In genomic region chr17:48582486-48582990, GRCm38 (mm10) we compare ENCODE assay signal across 9 mouse cellular contexts.
A peak's percentile ranks its signal among the peaks of the same experiment; 100 is the strongest.
DNase-seq lines count a peak whose midpoint lies in the region; ATAC-seq lines count a peak whose summit lies in the region.
"Had no signal": no experiment of that assay in that cellular context is flagged by ENCODE, and none has a peak within 500 bp of the region (broad histone marks: within the 10 kb centered on the region; RNA-seq: fewer than 3 reads in every experiment).

No protein-coding gene starts in this region.

- no peaks in the 10 kb centered on the region for H3K27me3 ChIP-seq in heart, embryonic 12.5 days (replicated peaks)
- H3K27me3 ChIP-seq in hindbrain, embryonic 12.5 days, result no peaks in the 10 kb centered on the region
- no peaks in the 10 kb centered on the region for H3K27me3 ChIP-seq in midbrain, embryonic 14.5 days (ENCODE audit: control insufficient read depth, insufficient read depth, low read length)

- H3K4me3 ChIP-seq in heart, embryonic 12.5 days, result no peak overlapping the region
- H3K4me3 ChIP-seq in hindbrain, embryonic 12.5 days, result peak overlapping the region; percentile 9; the same call in 1 of the 2 replicates
- no peak overlapping the region for H3K4me3 ChIP-seq in midbrain, embryonic 14.5 days (replicated peaks; ENCODE audit: low read depth, low read length)

- 47% methylated on average over 14 of the region's 14 CpGs for WGBS in heart, embryonic 12.5 days
- WGBS in hindbrain, embryonic 12.5 days, result 41% methylated on average over 14 of the region's 14 CpGs
- WGBS in midbrain, embryonic 14.5 days, result 44% methylated on average over 14 of the region's 14 CpGs

- DNase-seq in heart, postnatal 36 days, result no peak
- DNase-seq in brain, adult 2 months (ENCODE audit: low read depth, low spot score), result peak; percentile 21
- DNase-seq in midbrain, embryonic 14.5 days, result peak; percentile 66
- DNase-seq in right cerebral cortex, adult 2 months (ENCODE audit: low spot score in 2 of 2), result no peak
- DNase-seq in cerebellum, adult 11 months, result no peak
- no peak for DNase-seq in thymus, postnatal 25 days
- DNase-seq: B cell, adult 2 months had no signal

- H3K9me3 ChIP-seq in heart, embryonic 12.5 days (replicated peaks), result peaks cover 6% of the 10 kb centered on the region; the same call in 1 of the 2 replicates
- no peaks in the 10 kb centered on the region for H3K9me3 ChIP-seq in hindbrain, embryonic 12.5 days (replicated peaks)
- no peaks in the 10 kb centered on the region for H3K9me3 ChIP-seq in midbrain, embryonic 14.5 days (ENCODE audit: control insufficient read depth, low read length)

- no peaks in the 10 kb centered on the region for H3K36me3 ChIP-seq in heart, embryonic 12.5 days
- H3K36me3 ChIP-seq in hindbrain, embryonic 12.5 days, result no peaks in the 10 kb centered on the region
- no peaks in the 10 kb centered on the region for H3K36me3 ChIP-seq in midbrain, embryonic 14.5 days (ENCODE audit: control insufficient read depth, insufficient read depth, low read length)

- H3K4me2 ChIP-seq in heart, embryonic 12.5 days, result peak overlapping the region; percentile 30; the same call in 1 of the 2 replicates
- H3K4me2 ChIP-seq in hindbrain, embryonic 12.5 days (replicated peaks), result peak overlapping the region; percentile 30
- H3K4me2 ChIP-seq in midbrain, embryonic 14.5 days (ENCODE audit: low read length), result peak overlapping the region; percentile 27

- peaks cover 19% of the 10 kb centered on the region for H3K4me1 ChIP-seq in heart, embryonic 12.5 days (replicated peaks)
- H3K4me1 ChIP-seq in hindbrain, embryonic 12.5 days, result no peaks in the 10 kb centered on the region
- no peaks in the 10 kb centered on the region for H3K4me1 ChIP-seq in midbrain, embryonic 14.5 days (ENCODE audit: control insufficient read depth, insufficient read depth, low read length)

- intact Hi-C loops in heart, postnatal 36 days (cut with DNase I), result no loop called here

- H3K27ac ChIP-seq in heart, embryonic 12.5 days (ENCODE audit: poor library complexity, severe bottlenecking), result no peak overlapping the region
- H3K27ac ChIP-seq in hindbrain, embryonic 12.5 days, result no peak overlapping the region
- H3K27ac ChIP-seq in midbrain, embryonic 14.5 days (replicated peaks; ENCODE audit: low read depth, low read length), result no peak overlapping the region

- ATAC-seq in heart, embryonic 12.5 days (ENCODE audit: insufficient number of reproducible peaks, low FRiP score), result no peak
- no peak for ATAC-seq in hindbrain, embryonic 12.5 days (ENCODE audit: low FRiP score)
- ATAC-seq in midbrain, embryonic 14.5 days (ENCODE audit: low FRiP score, low TSS enrichment), result no peak; the same call in 1 of the 2 replicates

- no peak overlapping the region for H3K9ac ChIP-seq in heart, embryonic 12.5 days
- H3K9ac ChIP-seq in hindbrain, embryonic 12.5 days, result no peak overlapping the region
- no peak overlapping the region for H3K9ac ChIP-seq in midbrain, embryonic 14.5 days (replicated peaks; ENCODE audit: low read length)

Comparison
In these comparisons a context has a peak if more than half of its experiments do, and no peak if none do; other contexts are left out.
1. DNase-seq: peak in brain, adult 2 months (single experiment) and midbrain, embryonic 14.5 days (single experiment); none in heart, postnatal 36 days (0 of 2), right cerebral cortex, adult 2 months (0 of 2), cerebellum, adult 11 months (single experiment) and thymus, postnatal 25 days (single experiment).
2. Peak in every context shown above with its lines, with median percentiles within 50 percentile points of each other: H3K4me2 ChIP-seq.